Mouse (Mus musculus): ENCODE measurements at regions not wholly inside any gene's neighbourhood (a gene's known extent, or its start where the extent isn't known, plus 50 kb on each side); places are given as distances from the start of the nearest gene placed in this dataset.

DNA sequence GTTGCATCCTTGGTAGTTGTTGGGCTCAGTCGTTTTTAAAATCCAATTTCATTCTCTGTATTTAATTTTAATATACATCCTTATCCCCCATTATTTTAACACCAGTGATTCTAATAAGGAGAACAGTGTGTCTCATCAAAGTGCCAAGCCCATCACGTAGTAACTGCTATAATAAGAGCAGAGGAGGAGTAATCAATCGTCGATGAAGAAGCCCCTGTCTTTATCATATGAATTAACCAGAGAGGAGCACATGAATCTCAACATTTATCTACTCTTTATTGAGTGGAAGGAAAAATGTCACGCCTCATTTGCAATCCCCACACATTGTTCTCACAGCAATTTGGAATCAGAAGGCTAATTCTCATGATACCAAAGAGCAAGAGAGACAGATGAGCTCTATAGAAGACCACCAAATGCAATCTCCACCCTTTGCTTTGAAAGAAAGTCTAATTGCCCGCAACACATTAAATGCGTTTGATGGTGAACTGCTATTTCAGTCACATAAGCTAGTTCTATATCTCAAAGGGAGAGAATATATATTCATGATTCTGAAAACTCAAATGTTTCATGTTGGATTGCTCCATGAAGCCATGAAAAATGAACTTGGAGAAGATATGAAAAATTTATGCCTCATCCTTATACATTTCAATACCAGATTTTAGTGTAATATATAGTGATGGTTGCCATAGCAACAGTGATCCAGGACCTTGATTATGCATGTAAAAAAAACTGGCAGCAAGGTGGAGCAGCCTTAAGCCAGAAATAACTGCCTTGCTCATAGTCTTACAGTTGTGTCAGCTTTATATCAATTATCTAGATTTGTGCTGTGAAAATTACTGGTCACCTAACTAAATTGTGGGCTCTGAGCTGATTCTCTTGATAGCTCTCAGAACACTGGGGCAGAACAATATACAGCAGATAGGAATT is 244.2 kb downstream of the Tmsb4x start:
- DNase-seq = no peak

DNA sequence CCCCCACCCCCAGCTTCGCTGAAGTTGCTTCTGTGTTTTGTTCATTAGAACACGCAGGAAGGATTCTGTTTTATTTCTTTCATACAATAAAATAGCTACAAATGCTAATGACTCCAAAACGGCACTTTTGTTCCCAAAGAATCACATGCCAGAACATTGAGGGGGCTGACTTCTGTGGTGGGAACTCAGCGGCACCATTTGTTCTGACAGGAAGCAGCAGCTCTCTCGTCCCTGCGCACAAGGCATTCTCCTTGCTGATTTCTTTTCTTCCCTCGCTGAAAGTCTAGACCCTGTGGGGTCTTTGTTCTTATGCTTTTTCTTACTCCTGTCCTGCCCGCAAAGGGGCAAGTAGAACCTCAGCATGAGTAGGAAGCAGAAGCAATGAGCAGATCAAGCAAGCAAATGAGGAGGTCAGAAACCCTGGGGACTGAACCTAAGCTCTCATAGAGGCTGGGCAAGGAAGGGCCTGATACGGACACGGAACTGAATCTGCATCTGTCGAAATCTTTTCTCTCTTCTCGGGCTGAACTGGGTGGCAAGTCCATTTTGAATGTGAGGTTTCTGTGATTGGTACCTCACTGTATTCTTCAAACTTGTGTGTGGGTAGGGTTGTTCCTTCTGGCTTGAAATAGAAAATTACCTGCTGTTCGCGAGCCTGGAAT is 256.5 kb downstream of the Tmsb4x start:
- DNase-seq = no peak

GRCm38 (mm10) chrX:166951011-166951410 is 258.1 kb downstream of the Tmsb4x start:
- DNase-seq = no peak

- no peak for DNase-seq
Measured at GRCm38 (mm10) chrX:166945915-166946314, 263.2 kb downstream of the Tmsb4x start.

DNA sequence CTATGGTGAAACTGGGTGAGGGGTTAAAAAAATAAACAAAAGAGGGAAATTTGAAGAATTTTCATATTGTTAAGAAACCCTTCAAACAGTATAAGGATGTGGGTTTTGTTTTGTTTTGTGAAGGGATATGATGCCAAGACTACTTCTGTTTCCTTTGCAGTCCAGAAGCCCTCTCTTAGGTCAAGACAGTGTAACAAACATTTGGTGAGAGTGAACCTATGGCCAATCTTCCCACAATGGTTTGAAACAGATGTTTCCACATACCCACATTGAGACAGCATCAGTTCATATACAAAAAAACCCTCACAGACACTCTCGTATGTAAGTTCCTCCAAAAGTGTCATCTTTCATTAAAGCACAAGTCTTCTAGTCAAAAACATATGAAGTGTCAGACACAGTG is 263.6 kb downstream of the Tmsb4x start:
- DNase-seq = no peak

DNA sequence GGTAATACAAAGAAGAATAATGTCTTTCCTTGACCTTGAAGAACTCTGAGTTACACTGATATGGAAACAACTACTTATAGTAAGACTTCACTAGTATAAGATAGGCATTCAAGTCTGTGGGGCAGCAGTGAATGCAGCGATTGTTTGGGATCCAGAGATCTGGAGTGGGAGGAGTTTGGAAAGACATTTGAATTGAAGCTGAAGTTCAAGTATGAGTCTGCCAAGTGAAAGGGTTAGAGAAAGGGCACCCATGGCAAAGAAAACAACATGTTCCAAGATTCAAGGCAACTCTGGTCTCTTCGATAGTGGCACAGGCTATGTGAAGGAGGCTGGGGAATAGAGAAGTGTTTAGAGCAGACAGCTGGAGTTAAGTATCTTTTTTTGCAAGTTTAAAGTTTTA is 275.3 kb downstream of the Tmsb4x start:
- DNase-seq = no peak

DNA sequence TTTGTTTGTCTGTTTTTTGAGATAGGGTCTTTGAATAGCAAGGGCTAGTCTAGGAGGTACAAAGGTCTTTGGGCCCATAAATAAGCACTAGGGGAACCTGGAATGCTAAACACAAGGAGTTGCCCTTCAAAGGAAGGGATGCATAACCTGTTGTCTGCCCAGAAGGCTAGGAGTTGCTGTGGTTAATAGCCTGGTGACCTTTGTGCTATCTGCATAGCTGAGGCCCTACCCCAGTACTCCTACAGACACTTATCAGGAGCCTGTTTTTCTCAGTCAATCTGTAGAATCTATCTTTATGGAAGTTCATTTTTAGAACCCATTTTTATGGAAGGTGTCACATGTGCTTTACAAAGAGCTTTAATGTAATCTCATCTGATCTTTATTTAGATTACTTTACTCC is 276.6 kb downstream of the Tmsb4x start:
- DNase-seq = no peak

- DNase-seq = peak; percentile 62
Measured at GRCm38 (mm10) chrX:166931048-166931447, 278.1 kb downstream of the Tmsb4x start.

DNA sequence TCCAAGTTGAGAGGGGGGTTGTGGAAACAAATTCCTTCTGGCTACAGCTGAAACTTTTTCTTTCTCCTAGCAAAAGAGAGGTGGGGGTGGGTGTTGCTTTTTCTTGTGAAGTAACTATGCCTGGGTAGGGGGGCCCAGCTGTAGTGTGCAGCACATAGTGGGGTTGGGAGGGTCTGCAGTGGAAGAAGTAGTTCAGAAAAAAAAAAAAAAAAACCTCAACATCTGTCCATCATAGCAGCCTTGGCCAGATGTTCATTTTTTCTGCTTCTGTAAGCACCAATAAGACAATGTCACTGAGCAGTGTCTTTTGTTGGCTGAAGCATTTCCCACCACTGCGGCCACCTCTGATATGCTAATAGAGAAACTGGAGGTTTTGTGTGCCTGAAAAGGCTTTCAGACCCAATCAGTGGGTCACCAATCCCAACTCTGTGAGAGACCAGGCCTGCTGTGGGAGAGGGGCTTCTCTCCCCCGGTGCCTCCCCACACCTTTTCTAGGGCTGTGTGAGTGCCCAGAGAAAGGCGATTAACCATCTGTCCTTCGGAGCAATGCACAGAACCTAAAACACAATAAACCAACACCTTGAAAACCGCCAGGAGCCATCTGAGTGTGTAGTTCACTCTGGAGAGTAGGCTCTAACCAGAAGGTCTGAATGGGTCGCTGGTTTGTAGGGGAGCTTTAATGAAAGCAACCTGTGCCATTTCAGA is 279.2 kb downstream of the Tmsb4x start:
- DNase-seq = no peak

- DNase-seq = no peak
Measured at GRCm38 (mm10) chrX:166915356-166915953, 293.7 kb downstream of the Tmsb4x start.

DNA sequence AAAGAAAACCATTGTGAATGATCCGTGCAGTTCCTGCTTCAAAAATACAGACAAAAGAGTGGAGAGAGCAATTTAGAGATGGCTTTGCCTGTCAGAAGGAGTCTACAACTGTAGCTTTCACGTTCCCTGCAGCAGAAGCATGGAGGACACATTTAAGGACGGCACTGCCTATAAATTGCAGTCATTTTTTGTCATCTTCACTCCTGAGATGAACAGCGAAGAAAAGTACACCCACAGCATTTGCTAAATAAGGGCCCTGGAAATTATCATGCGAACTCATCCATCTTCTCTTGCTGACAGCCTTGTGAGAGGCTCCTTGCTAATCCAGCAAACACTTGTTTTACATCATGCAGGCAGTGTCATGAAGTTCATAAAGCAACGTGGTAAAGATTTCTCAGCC is 302.5 kb downstream of the Tmsb4x start:
- DNase-seq = no peak

DNA sequence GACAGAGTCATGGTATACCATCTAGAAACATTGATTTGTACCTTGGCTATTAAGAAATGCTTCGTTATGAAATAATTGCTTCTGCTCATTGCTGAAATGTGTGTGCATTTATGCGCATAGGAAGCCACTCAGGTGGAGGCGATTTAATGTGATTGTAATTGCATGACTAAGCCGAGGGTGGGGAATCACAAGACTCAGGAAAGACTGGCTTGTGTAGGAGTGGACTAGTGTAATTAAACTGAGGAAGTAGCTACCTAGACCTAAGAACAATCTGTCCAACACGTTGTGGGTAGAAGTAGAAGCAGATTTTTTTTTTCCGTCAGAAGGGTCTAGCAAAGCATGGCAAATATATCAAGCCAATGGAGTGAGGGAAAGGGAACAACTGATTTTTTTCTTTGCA is 308.4 kb downstream of the Tmsb4x start:
- DNase-seq = no peak

DNA sequence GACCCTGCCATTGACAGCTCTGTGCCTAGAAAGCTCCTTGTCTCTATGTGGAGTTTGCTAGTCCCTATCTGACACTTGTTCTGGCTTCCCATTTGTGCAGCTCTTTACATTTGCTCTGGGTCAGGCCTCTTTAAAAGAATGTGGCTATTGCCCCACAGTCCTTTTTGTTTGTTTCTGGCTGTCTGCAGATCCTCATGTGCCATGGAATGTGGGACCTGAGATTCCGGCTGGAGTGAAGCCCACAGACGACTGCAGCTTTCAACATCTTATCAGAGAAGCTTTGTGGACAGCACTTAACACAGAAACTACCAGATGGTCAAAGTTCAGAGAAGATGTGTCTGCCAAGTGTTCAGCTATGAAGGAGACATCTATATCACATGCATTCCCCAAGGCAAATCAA is 309.7 kb upstream of the Egfl6 start:
- DNase-seq = no peak

- DNase-seq = no peak
Measured at GRCm38 (mm10) chrX:166886417-166886816, 300.9 kb upstream of the Egfl6 start.

GRCm38 (mm10) chrX:166869515-166869914 is 284.0 kb upstream of the Egfl6 start:
- no peak for DNase-seq

DNA sequence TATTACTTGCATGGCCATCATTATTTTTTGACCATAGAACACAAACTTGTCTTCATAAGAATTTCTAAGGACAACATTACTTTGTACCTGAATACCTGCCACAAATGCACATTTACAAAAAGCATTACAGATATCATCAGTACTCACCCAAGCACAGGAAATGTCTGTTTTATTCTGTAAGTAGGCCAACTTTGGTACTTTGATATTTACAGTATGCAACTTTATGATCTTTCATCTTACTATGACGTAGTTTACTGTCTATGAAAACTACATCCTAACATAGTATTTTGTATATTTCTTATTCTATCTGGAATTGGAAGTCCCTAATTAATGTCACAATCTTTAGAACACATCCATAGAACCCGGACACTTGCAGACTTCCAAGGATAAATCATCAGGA is 282.2 kb upstream of the Egfl6 start:
- no peak for DNase-seq

All from kidney, postnatal 14 days (tissue).